Mouse (Mus musculus) neural tube, embryonic 11.5 days (tissue): ENCODE results near the gene Sox18. TPM values are rescaled to one million over a fixed set of nuclear protein-coding genes. Genes with fewer than 3 reads are reported as not detected.

Source experiments
- ATAC-seq: fragments of 200-750 bp; cut with Nextera tagmentation; 2 replicates; pipeline ENCODE4 v1.8.0; 2017; ENCODE audit warnings: moderate number of reproducible peaks, mild to moderate bottlenecking, moderate TSS enrichment, moderate library complexity; ENCODE audit not compliant: insufficient read depth, low FRiP score, low TSS enrichment
- DNase-seq: peaks from one replicate; pipeline ENCODE4 v3.0.0-alpha.2; 2015; ENCODE audit warnings: low spot score
- H3K27ac ChIP-seq: fragments of 300-500 bp; sonication (generic); 2 replicates; pipeline ENCODE4 v1.5.1; 2014; ENCODE audit warnings: low read depth, mild to moderate bottlenecking, low read length
- H3K27me3 ChIP-seq: fragments of 300-500 bp; sonication (generic); 2 replicates; pipeline ENCODE4 v1.6.1; 2014; ENCODE audit warnings: mild to moderate bottlenecking, low read length, mixed read lengths; ENCODE audit not compliant: control insufficient read depth, insufficient read depth
- H3K36me3 ChIP-seq: fragments of 300-500 bp; sonication (generic); 2 replicates; pipeline ENCODE4 v1.6.1; 2014; ENCODE audit warnings: mild to moderate bottlenecking, low read length, moderate library complexity, mixed read lengths; ENCODE audit not compliant: control insufficient read depth, insufficient read depth
- H3K4me1 ChIP-seq: fragments of 300-500 bp; sonication (generic); 2 replicates; pipeline ENCODE4 v1.6.1; 2014; ENCODE audit warnings: low read length, mixed read lengths; ENCODE audit not compliant: control insufficient read depth, insufficient read depth
- H3K4me2 ChIP-seq: fragments of 300-500 bp; sonication (generic); 2 replicates; pipeline ENCODE4 v1.6.1; 2014; ENCODE audit warnings: low read depth, mild to moderate bottlenecking, moderate library complexity
- H3K4me3 ChIP-seq: fragments of 300-500 bp; sonication (generic); 2 replicates; pipeline ENCODE4 v1.5.1; 2014; ENCODE audit warnings: low read depth, low read length
- H3K9ac ChIP-seq: fragments of 300-500 bp; sonication (generic); 2 replicates; pipeline ENCODE4 v1.6.1; 2014; ENCODE audit warnings: mild to moderate bottlenecking, low read length
- H3K9me3 ChIP-seq: fragments of 300-500 bp; sonication (generic); 2 replicates; pipeline ENCODE4 v1.6.1; 2016; ENCODE audit warnings: low read length; ENCODE audit not compliant: control insufficient read depth
- WGBS: fragments of 180-500 bp; shearing (Covaris S2); extraction: QIAGEN DNeasy Blood & Tissue Kit; methylation state at CpG from one replicate; pipeline ENCODE4 v1.1.7; 2014; 5-methylcytosine and 5-hydroxymethylcytosine counted together
- polyA plus RNA-seq: library from polyadenylated mRNA; unstranded; fragments of >200 nt; fragmentation: Nextera tagmentation; extraction: Ambion mirVana; gene quantifications from 2 replicates; pipeline ENCODE4 v1.2.1, GENCODE M21; 2014

Sox18 gene
- polyA plus RNA-seq, 1 experiment from 2014 or later, result 18.1 TPM

DNA sequence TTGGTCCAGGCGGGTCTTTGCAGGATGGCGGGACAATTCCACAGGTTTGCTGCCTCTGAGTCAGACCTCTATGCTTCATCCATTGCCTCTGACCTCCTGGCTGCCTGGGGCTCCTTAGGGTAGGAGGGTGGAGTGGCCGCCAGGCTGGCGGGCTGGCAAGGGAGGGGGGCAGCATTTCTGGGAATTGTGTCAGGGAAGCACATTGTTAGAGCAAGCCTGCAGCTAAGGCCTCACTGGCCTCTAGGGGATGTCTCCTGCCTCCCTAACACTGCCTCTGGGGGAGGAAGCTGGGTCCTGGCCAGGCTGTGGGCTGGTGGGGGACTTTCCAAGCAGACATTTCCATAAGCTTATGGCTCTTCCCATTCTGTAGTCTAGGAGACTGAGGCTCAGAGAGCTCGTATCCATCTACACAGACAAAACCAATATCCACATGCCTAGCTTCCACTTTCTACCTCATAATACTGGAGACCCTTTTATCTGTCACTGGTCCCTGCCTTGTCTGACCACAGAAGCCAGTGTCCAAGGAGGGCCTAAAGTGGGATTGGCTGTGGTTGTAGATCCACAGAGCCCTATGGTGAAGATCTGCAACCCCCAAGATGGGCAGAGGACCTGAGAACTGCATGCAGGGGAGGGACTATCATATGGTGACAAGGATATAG, 5.8 kb upstream of the Sox18 start:
- DNase-seq, result no peak
- 61% methylated on average over 5 of the region's 5 CpGs for WGBS

DNA sequence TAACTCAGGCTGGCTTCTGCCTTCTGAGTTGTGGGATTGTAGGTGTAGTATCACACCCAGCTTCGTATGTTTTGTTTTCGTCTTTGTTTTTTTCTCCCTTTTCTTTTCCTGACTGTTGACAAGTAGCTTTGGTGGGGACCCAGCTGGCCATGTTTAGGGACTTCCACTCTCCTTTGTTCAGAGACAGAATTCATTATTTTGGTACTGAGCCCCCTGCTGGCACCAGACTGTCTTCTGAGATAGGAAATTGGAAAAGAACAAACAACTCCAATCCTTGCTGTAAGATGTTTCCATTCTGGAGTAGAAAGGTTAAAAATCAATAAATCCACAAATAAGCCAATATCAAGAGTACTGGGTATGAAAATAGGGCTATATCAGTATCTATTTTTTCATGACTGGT, 5.0 kb upstream of the Sox18 start:
- ATAC-seq (no peak), DNase-seq (no peak)
- no peak overlapping the region for H3K27ac ChIP-seq

More for the DNA sequence above, 5.8 kb upstream of the Sox18 start:
- no peak overlapping the region for H3K9ac ChIP-seq
- no peak for ATAC-seq
- H3K27ac ChIP-seq, result no peak overlapping the region
- H3K4me3 ChIP-seq, result no peak overlapping the region
- H3K27me3 ChIP-seq, result peaks cover 9% of the 10 kb centered on the region
- H3K4me1 ChIP-seq, result peaks cover 12% of the 10 kb centered on the region; the same call in 1 of the 2 replicates
- H3K36me3 ChIP-seq, result no peaks in the 10 kb centered on the region
- H3K4me2 ChIP-seq, result no peak overlapping the region
- no peaks in the 10 kb centered on the region for H3K9me3 ChIP-seq

DNA sequence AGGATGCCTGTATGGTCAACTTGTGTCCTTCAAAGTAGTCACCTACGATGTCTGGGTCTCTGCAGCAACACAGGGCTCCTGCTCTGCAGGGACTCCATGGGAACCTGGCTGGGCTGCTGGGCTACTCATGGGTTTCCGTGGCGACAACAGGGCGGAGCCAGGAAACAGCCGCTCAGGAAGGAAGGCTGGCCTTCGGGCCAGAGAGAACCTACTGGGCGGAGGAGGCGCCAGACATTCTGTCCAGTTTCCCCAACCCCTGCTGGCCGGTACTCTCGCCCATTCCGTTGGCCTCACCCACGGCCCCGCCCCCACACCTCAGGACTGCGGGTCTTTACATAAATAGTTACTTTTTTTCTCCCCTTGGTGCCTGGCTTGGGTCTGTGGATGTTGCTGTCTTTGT, 4.0 kb upstream of the Sox18 start:
- H3K9me3 ChIP-seq, result no peaks in the 10 kb centered on the region
- ATAC-seq (peak; percentile 31; the same call in 1 of the 2 replicates), DNase-seq (peak; percentile 59)
- peaks cover 26% of the 10 kb centered on the region for H3K27me3 ChIP-seq
- peak overlapping the region; percentile 34 for H3K4me2 ChIP-seq
- H3K36me3 ChIP-seq, result no peaks in the 10 kb centered on the region
- H3K27ac ChIP-seq, result no peak overlapping the region
- WGBS, result 2% methylated on average over 14 of the region's 14 CpGs
- peak overlapping the region; percentile 37 for H3K9ac ChIP-seq
- H3K4me1 ChIP-seq, result peaks cover 12% of the 10 kb centered on the region; the same call in 1 of the 2 replicates
- no peak overlapping the region for H3K4me3 ChIP-seq

More for the DNA sequence above, 5.0 kb upstream of the Sox18 start:
- no peak overlapping the region for H3K4me3 ChIP-seq
- peaks cover 17% of the 10 kb centered on the region for H3K27me3 ChIP-seq
- H3K36me3 ChIP-seq, result no peaks in the 10 kb centered on the region
- no peak overlapping the region for H3K9ac ChIP-seq
- H3K9me3 ChIP-seq, result no peaks in the 10 kb centered on the region
- peaks cover 12% of the 10 kb centered on the region; the same call in 1 of the 2 replicates for H3K4me1 ChIP-seq
- no peak overlapping the region for H3K4me2 ChIP-seq
- WGBS, result 56% methylated on average over 2 of the region's 2 CpGs

DNA sequence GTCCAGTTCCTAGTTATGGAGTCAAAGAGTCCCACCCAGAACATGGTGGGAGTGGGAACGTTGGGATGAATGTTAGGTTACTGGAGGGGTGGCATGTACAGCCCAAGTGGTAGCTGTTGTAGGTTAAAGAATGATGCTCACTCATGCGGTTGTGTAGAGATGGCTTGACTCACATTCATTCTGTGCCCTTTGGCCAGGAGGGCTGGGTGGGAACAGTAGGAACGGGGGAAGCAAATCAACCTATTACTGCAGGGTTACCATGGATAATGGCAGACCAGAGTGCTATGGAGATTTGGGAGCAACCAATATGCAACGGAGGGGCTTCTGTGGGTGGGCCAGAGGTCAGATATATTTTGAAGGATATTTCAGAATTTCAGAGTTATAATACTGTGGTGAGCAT, 3.5 kb upstream of the Sox18 start:
- Histone ChIP-seq H3K36me3 (no peaks in the 10 kb centered on the region), H3K27ac (no peak overlapping the region), H3K4me1 (peaks cover 14% of the 10 kb centered on the region; the same call in 1 of the 2 replicates), H3K9me3 (no peaks in the 10 kb centered on the region), H3K4me2 (no peak overlapping the region), H3K9ac (no peak overlapping the region), H3K27me3 (peaks cover 32% of the 10 kb centered on the region), H3K4me3 (no peak overlapping the region)
- WGBS, result 86% methylated on average over 4 of the region's 4 CpGs
- ATAC-seq, result no peak
- no peak for DNase-seq

DNA sequence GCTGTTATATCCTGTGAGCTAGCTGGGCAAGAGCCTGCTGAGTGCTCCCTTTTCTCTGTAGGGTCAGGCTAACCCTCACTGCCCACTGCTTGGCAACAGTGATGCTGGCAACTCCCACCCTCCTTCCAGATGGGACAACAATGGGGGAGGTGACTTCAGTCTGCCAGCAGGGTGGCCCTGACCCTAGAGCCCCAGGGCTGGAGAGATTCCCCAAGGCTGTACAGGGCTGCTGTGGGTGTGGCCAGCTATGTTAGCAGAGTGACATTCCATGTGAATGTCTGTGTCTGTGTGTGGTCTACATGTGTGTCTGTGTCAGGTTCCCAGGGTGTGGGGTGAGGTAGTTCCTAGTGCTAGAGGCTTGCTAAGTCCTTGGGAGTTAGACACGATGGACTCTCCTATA, 2.1 kb upstream of the Sox18 start:
- no peak for DNase-seq
- H3K4me3 ChIP-seq, result no peak overlapping the region
- peaks cover 14% of the 10 kb centered on the region; the same call in 1 of the 2 replicates for H3K4me1 ChIP-seq

DNA sequence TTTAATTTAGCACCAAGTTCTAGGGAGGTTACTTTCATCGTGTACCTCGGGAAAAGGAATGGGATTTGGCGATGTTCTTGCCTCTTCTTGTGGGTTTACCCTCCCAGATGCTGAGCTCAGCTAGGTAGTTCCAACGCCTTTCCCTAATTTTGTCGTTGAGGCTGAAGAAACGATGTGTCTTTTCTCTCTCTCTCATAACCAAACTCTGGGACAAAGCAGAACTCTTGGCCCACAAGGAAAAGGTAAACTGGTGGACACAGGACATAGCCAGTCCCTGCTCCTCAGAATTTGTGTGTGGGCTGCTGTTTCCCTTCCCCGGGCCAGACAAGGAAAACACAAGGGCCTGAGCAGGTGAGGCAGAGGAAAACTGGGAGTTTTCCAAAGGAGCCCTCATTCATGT, 544 bp upstream of the Sox18 start:
- no peaks in the 10 kb centered on the region for H3K36me3 ChIP-seq
- H3K4me2 ChIP-seq, result no peak overlapping the region
- H3K9ac ChIP-seq, result no peak overlapping the region
- ATAC-seq (no peak), DNase-seq (no peak)
- no peak overlapping the region for H3K4me3 ChIP-seq
- 20% methylated on average over 7 of the region's 7 CpGs for WGBS
- H3K4me1 ChIP-seq, result peaks cover 14% of the 10 kb centered on the region; the same call in 1 of the 2 replicates
- H3K9me3 ChIP-seq, result no peaks in the 10 kb centered on the region
- no peak overlapping the region for H3K27ac ChIP-seq
- peaks cover 48% of the 10 kb centered on the region for H3K27me3 ChIP-seq

More for the DNA sequence above, 2.1 kb upstream of the Sox18 start:
- Histone ChIP-seq H3K4me2 (no peak overlapping the region), H3K27me3 (peaks cover 46% of the 10 kb centered on the region), H3K9me3 (no peaks in the 10 kb centered on the region), H3K9ac (no peak overlapping the region), H3K36me3 (no peaks in the 10 kb centered on the region), H3K27ac (no peak overlapping the region)
- ATAC-seq, result no peak
- WGBS, result 47% methylated on average over 1 of the region's 1 CpGs

DNA sequence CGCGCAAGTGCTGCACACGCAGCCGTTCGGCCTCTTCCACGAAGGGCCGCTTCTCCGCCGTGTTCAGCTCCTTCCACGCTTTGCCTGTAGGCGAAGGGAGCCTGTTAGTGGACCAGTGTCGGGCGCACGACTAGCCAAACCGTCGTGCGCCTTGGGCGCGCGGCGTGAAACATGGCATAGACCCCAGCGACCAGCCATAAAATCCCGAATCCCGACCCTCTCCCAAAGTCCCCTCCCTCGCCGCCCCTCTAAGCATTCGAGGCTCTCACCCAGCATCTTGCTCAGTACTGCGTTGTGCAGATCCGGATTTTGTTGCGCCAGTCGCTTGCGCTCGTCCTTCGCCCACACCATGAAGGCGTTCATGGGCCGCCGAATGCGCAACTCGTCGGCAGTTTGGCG, 528 bp downstream of the Sox18 start:
- Histone ChIP-seq H3K27me3 (peaks cover 48% of the 10 kb centered on the region), H3K36me3 (no peaks in the 10 kb centered on the region), H3K9ac (no peak overlapping the region; the same call in 1 of the 2 replicates), H3K4me3 (peak overlapping the region; percentile 36), H3K4me1 (peaks cover 14% of the 10 kb centered on the region; the same call in 1 of the 2 replicates), H3K9me3 (no peaks in the 10 kb centered on the region), H3K4me2 (peak overlapping the region; percentile 45), H3K27ac (no peak overlapping the region)
- no peak for ATAC-seq
- WGBS, result 1% methylated on average over 41 of the region's 41 CpGs
- DNase-seq, result no peak

DNA sequence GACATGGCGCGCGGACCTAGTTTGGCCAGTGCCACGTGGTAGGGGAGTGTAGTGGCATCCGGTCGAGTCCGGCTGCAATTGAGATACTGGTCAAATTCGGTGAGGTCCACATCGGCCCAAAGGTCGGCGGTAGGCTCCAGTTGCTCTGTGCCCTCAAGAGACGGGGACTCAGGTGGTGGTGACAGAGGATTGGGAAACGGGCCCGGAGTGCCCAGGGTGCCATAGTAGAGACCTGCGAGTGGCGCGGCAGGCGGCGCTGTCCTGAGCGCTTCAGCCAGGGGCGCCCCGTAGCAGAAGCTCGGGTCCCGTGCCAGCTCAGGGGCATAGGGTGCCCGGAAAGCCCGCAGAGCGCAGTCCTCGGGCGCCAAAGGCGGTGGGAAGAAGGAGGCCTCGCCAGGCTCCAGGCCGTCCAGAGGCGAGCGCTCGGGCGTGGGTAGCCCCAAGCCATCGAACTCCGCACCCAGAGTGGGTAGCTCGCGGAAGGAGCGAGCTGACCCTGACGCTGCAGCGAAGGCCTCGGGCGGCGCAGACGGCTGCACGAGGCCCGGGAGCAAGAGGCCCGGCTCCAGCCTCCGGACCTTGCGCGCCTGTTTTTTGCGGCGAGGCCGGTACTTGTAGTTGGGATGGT, 1.0 kb downstream of the Sox18 start:
- peak overlapping the region; percentile 36 for H3K4me3 ChIP-seq
- ATAC-seq (no peak), DNase-seq (no peak)
- peak overlapping the region; percentile 45 for H3K4me2 ChIP-seq
- no peaks in the 10 kb centered on the region for H3K9me3 ChIP-seq
- H3K36me3 ChIP-seq, result no peaks in the 10 kb centered on the region
- H3K27ac ChIP-seq, result no peak overlapping the region
- 2% methylated on average over 56 of the region's 56 CpGs for WGBS
- H3K9ac ChIP-seq, result peak overlapping the region; percentile 29
- H3K27me3 ChIP-seq, result peaks cover 48% of the 10 kb centered on the region
- H3K4me1 ChIP-seq, result peaks cover 11% of the 10 kb centered on the region; the same call in 1 of the 2 replicates

DNA sequence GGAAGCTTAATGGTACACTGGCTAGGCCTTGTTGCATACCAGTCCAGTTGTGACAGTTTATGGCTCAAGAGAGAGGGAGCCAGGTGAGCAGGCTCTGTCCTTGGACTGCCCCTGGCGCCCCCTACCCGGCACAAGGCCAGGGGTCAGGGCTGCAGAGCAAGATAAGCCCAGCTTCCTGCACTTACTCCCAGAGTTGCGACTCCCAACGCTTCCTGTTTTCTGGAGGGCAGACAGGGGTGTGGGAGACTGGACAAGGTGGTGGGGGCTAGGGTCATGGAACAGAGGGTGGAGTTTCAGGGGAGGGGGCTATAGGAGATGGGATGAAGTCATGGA, 8.2 kb downstream of the Sox18 start:
- Histone ChIP-seq H3K4me3 (no peak overlapping the region), H3K36me3 (no peaks in the 10 kb centered on the region), H3K27ac (no peak overlapping the region), H3K27me3 (no peaks in the 10 kb centered on the region), H3K9ac (no peak overlapping the region), H3K4me1 (no peaks in the 10 kb centered on the region), H3K4me2 (no peak overlapping the region), H3K9me3 (no peaks in the 10 kb centered on the region)
- ATAC-seq, result no peak
- DNase-seq, result no peak
- 40% methylated on average over 4 of the region's 4 CpGs for WGBS
